Mouse (Mus musculus) cortical plate, adult 2 months (tissue): Measurements from ENCODE around the gene Decr2. TPM values are rescaled to one million over a fixed set of nuclear protein-coding genes. Genes with fewer than 3 reads are reported as not detected.

ENCODE experiments used
- H3K27ac ChIP-seq: fragments of 200-500 bp; 2 replicates; pipeline ENCODE4 v1.5.1; 2012; ENCODE audit warnings: low read length, control low read depth, inconsistent platforms; ENCODE audit not compliant: insufficient read depth
- H3K4me1 ChIP-seq: fragments of 200-500 bp; 2 replicates; pipeline ENCODE4 v1.6.1; 2011; ENCODE audit warnings: low read length; ENCODE audit not compliant: control insufficient read depth, insufficient read depth
- H3K4me3 ChIP-seq: fragments of 200-500 bp; 2 replicates; pipeline ENCODE4 v1.5.1; 2011; ENCODE audit warnings: mild to moderate bottlenecking, low read length, control low read depth; ENCODE audit not compliant: insufficient read depth
- CTCF ChIP-seq: fragments of 200-500 bp; IDR thresholded peaks from 2 replicates; pipeline ENCODE4 v1.5.1; 2011; ENCODE audit warnings: mild to moderate bottlenecking, control low read depth, low read length; ENCODE audit not compliant: insufficient read depth; ENCODE audit errors: extremely low read depth
- POLR2A ChIP-seq: fragments of 200-500 bp; IDR thresholded peaks from 2 replicates; pipeline ENCODE4 v1.6.1; 2011; ENCODE audit warnings: mild to moderate bottlenecking, low read length, control low read depth; ENCODE audit not compliant: insufficient read depth; ENCODE audit errors: extremely low read depth
- polyA plus RNA-seq: library from polyadenylated mRNA; depleted of rRNA; stranded (reverse); fragments of >200 nt; gene quantifications from 2 replicates; pipeline ENCODE4 v1.2.3, GENCODE M21; 2012; rRNA removed

Gene Decr2
- 43.5 and 49.8 TPM in 2 replicates for polyA plus RNA-seq

- H3K4me1 ChIP-seq, result no peaks in the 10 kb centered on the region
- TF ChIP-seq CTCF (peak; percentile 88), POLR2A (peak; percentile 54; the same call in 1 of the 2 replicates)
- H3K4me3 ChIP-seq, result peak within 1 kb of the TSS; percentile 78
- no peak within 1 kb of the TSS for H3K27ac ChIP-seq
Measured at GRCm38 (mm10) chr17:26089905-26090632, at the start of gene Decr2. Gene Decr2 (minus strand): TSS chr17:26090337.

GRCm38 (mm10) chr17:26138901-26139381 lies 48.8 kb upstream of the Decr2 start:
- Histone ChIP-seq H3K4me1 (peaks cover 2% of the 10 kb centered on the region; the same call in 1 of the 2 replicates), H3K27ac (peak overlapping the region; percentile 43; the same call in 1 of the 2 replicates), H3K4me3 (peak overlapping the region; percentile 66)
- TF ChIP-seq POLR2A (no peak), CTCF (no peak)

- peak; percentile 62; the same call in 1 of the 2 replicates for TF ChIP-seq POLR2A
- no peak for TF ChIP-seq CTCF
- peak within 1 kb of the TSS; percentile 66 for H3K4me3 ChIP-seq
- H3K27ac ChIP-seq, result peak within 1 kb of the TSS; percentile 43; the same call in 1 of the 2 replicates
- H3K4me1 ChIP-seq, result peaks cover 2% of the 10 kb centered on the region; the same call in 1 of the 2 replicates
Measured at GRCm38 (mm10) chr17:26138239-26138836, 48.2 kb upstream of the Decr2 start, which contains the start of gene Axin1. Gene Axin1 (plus strand): TSS chr17:26138688.

GRCm38 (mm10) chr17:26137751-26138130 lies 47.6 kb upstream of the Decr2 start:
- H3K4me1 ChIP-seq, result peaks cover 2% of the 10 kb centered on the region; the same call in 1 of the 2 replicates
- no peak overlapping the region for H3K27ac ChIP-seq
- peak overlapping the region; percentile 66; the same call in 1 of the 2 replicates for H3K4me3 ChIP-seq
- TF ChIP-seq CTCF (no peak), POLR2A (no peak)

- Histone ChIP-seq H3K27ac (no peak overlapping the region), H3K4me3 (no peak overlapping the region), H3K4me1 (peaks cover 2% of the 10 kb centered on the region; the same call in 1 of the 2 replicates)
- TF ChIP-seq CTCF (no peak), POLR2A (no peak)
Measured at GRCm38 (mm10) chr17:26137106-26137750, 47.1 kb upstream of the Decr2 start.

- Histone ChIP-seq H3K4me1 (no peaks in the 10 kb centered on the region), H3K27ac (no peak overlapping the region), H3K4me3 (no peak overlapping the region)
- TF ChIP-seq POLR2A (no peak), CTCF (no peak)
Measured at GRCm38 (mm10) chr17:26131856-26132853, 42.0 kb upstream of the Decr2 start.

GRCm38 (mm10) chr17:26131062-26131732 lies 41.1 kb upstream of the Decr2 start:
- no peak overlapping the region for H3K4me3 ChIP-seq
- TF ChIP-seq POLR2A, result no peak
- TF ChIP-seq CTCF, result no peak
- no peaks in the 10 kb centered on the region for H3K4me1 ChIP-seq
- no peak overlapping the region for H3K27ac ChIP-seq

- Histone ChIP-seq H3K4me3 (no peak overlapping the region), H3K27ac (no peak overlapping the region), H3K4me1 (peaks cover 2% of the 10 kb centered on the region; the same call in 1 of the 2 replicates)
- no peak for TF ChIP-seq CTCF
- no peak for TF ChIP-seq POLR2A
Measured at GRCm38 (mm10) chr17:26125226-26125625, 35.1 kb upstream of the Decr2 start.
